Mouse (Mus musculus): ENCODE measurements around the gene Tube1. TPM values are rescaled to one million over a fixed set of nuclear protein-coding genes. Genes with fewer than 3 reads are reported as not detected.

The Tube1 gene
- total and polyA plus RNA-seq, 3 experiments: 2.5 to 7.2 TPM; not detected in 1

DNA sequence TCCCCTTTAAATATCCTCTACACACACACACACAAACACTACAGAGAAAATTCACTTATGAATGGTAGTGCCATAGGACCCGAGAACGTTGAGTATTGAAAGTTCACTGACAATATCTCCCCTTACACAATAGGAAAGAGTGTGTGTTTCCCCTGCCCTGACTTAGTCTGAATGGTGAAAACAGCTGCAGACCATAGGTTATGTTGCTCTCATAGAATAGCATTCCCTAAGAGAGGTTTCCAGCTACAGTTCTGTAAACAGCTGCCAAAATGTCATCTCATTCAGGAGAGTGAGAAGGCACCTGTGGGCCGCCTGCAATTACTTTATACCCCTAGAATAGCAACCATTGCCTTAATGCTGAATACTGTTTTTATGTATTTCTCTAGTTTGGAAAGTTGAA, 27.4 kb upstream of the Tube1 start:
- Histone ChIP-seq H3K36me3 (ENCODE audit: control insufficient read depth in 1 of 2, insufficient read depth in 2 of 2, low read length in 2 of 2) (no peaks in the 10 kb centered on the region), H3K9me3 (replicated peaks; ENCODE audit: insufficient read depth, low read length) (no peaks in the 10 kb centered on the region), H3K79me2 (ENCODE audit: control insufficient read depth, insufficient read depth, low read length, poor library complexity) (no peaks in the 10 kb centered on the region), H3K4me1 (ENCODE audit: control insufficient read depth in 1 of 2, insufficient read depth in 2 of 2, low read length in 2 of 2) (no peaks in the 10 kb centered on the region), H3K27me3 (ENCODE audit: control insufficient read depth in 1 of 2, insufficient read depth in 2 of 2, low read length in 2 of 2) (no peaks in the 10 kb centered on the region), H3K4me3 (ENCODE audit: control insufficient read depth in 1 of 2, insufficient read depth in 1 of 2, low read depth in 2 of 2, low read length in 2 of 2) (no peak overlapping the region), H3K27ac (ENCODE audit: control insufficient read depth, low read depth, low read length) (no peak overlapping the region), H3K9ac (ENCODE audit: control insufficient read depth, low read depth, low read length, poor library complexity, severe bottlenecking) (no peak overlapping the region)
- TF ChIP-seq USF1 (IDR thresholded peaks at IDR 0.05; ENCODE audit: low read depth, low read length) (no peak), SIN3A (IDR thresholded peaks at IDR 0.05; ENCODE audit: low read length) (no peak), MYB (IDR thresholded peaks at IDR 0.05; ENCODE audit: low read depth, low read length) (no peak), EP300 (IDR thresholded peaks at IDR 0.05; ENCODE audit: low read depth in 1 of 2, low read length in 2 of 2) (no peak), RAD21 (IDR thresholded peaks at IDR 0.05; ENCODE audit: low read depth, low read length) (no peak), MAZ (IDR thresholded peaks at IDR 0.05; ENCODE audit: low read depth, low read length) (no peak), MXI1 (IDR thresholded peaks at IDR 0.05; ENCODE audit: low read depth, low read length) (no peak), ELF1 (IDR thresholded peaks at IDR 0.05; ENCODE audit: low read depth, low read length) (no peak), MAFK (IDR thresholded peaks at IDR 0.05; ENCODE audit: borderline replicate concordance, low read depth, low read length) (no peak), E2F4 (IDR thresholded peaks at IDR 0.05; ENCODE audit: borderline replicate concordance, low read depth, low read length) (no peak), GATA1 (IDR thresholded peaks at IDR 0.05; ENCODE audit: low read depth, low read length) (no peak), CHD1 (IDR thresholded peaks at IDR 0.05; ENCODE audit: low read depth, low read length) (no peak), BHLHE40 (IDR thresholded peaks at IDR 0.05; ENCODE audit: borderline replicate concordance, low read depth, low read length) (no peak), RCOR1 (IDR thresholded peaks at IDR 0.05; ENCODE audit: low read depth, low read length) (no peak), TCF12 (IDR thresholded peaks at IDR 0.05; ENCODE audit: low read depth, low read length) (no peak), ETS1 (IDR thresholded peaks at IDR 0.05; ENCODE audit: low read depth, low read length) (no peak)
- DNase-seq (ENCODE audit: low read depth, low spot score): no peak

DNA sequence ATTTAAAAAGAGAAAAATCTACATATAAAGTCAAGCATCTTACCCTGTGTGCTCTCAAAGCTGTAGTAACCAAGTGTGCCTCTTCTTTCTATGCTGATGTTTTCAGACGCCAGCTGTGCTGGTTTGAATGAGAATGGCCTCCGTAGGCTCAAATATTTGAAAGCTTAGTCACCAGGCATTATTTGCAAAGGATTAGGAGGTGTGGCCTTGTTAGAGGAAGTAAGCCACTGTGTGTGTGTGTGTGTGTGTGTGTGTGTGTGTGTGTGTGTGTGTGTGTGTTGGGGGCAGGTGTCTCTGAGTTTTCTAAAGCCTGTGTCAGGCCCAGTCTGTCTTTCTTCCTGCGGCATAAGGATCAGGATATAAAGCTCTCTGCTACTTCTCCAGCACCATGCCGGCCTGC, 26.8 kb upstream of the Tube1 start:
- TF ChIP-seq ETS1 (IDR thresholded peaks at IDR 0.05; ENCODE audit: low read depth, low read length) (no peak), SIN3A (IDR thresholded peaks at IDR 0.05; ENCODE audit: low read length) (no peak), EP300 (IDR thresholded peaks at IDR 0.05; ENCODE audit: low read depth in 1 of 2, low read length in 2 of 2) (no peak), CTCF (IDR thresholded peaks at IDR 0.05 in 2 of 3, conservative IDR thresholded peaks at IDR 0.05 in 1 of 3; ENCODE audit: control insufficient read depth in 1 of 3, insufficient read depth in 1 of 3, low read depth in 2 of 3, low read length in 3 of 3, poor library complexity in 1 of 3, severe bottlenecking in 1 of 3) (no peak), SMC3 (IDR thresholded peaks at IDR 0.05; ENCODE audit: low read depth, low read length) (no peak), POLR2AphosphoS2 (IDR thresholded peaks at IDR 0.05; ENCODE audit: low read length) (no peak), ELF1 (IDR thresholded peaks at IDR 0.05; ENCODE audit: low read depth, low read length) (no peak), USF2 (IDR thresholded peaks at IDR 0.05; ENCODE audit: borderline replicate concordance in 1 of 2, insufficient read depth in 1 of 2, low read depth in 1 of 2, low read length in 2 of 2) (no peak), MXI1 (IDR thresholded peaks at IDR 0.05; ENCODE audit: low read depth, low read length) (no peak), RCOR1 (IDR thresholded peaks at IDR 0.05; ENCODE audit: low read depth, low read length) (no peak), RAD21 (IDR thresholded peaks at IDR 0.05; ENCODE audit: low read depth, low read length) (no peak), HCFC1 (IDR thresholded peaks at IDR 0.05; ENCODE audit: low read depth, low read length) (no peak), JUND (IDR thresholded peaks at IDR 0.05; ENCODE audit: low read depth, low read length) (no peak), ZMIZ1 (IDR thresholded peaks at IDR 0.05; ENCODE audit: low read depth, low read length) (no peak), MAX (IDR thresholded peaks at IDR 0.05; ENCODE audit: low read length) (no peak)
- Histone ChIP-seq H3K9me3 (replicated peaks; ENCODE audit: insufficient read depth, low read length) (no peaks in the 10 kb centered on the region), H3K27me3 (ENCODE audit: control insufficient read depth in 1 of 2, insufficient read depth in 2 of 2, low read length in 2 of 2) (no peaks in the 10 kb centered on the region), H3K9ac (ENCODE audit: control insufficient read depth, low read depth, low read length, poor library complexity, severe bottlenecking) (no peak overlapping the region), H3K4me1 (ENCODE audit: control insufficient read depth in 1 of 2, insufficient read depth in 2 of 2, low read length in 2 of 2) (no peaks in the 10 kb centered on the region), H3K4me3 (ENCODE audit: control insufficient read depth in 1 of 2, insufficient read depth in 1 of 2, low read depth in 2 of 2, low read length in 2 of 2) (no peak overlapping the region), H3K79me2 (ENCODE audit: control insufficient read depth, insufficient read depth, low read length, poor library complexity) (no peaks in the 10 kb centered on the region), H3K36me3 (ENCODE audit: control insufficient read depth in 1 of 2, insufficient read depth in 2 of 2, low read length in 2 of 2) (no peaks in the 10 kb centered on the region), H3K27ac (ENCODE audit: control insufficient read depth, low read depth, low read length) (no peak overlapping the region)
- no peak for DNase-seq (ENCODE audit: low read depth, low spot score)

Measured in MEL (cell line).